ENCODE assay signal across 8 mouse cellular contexts in the genomic region with DNA sequence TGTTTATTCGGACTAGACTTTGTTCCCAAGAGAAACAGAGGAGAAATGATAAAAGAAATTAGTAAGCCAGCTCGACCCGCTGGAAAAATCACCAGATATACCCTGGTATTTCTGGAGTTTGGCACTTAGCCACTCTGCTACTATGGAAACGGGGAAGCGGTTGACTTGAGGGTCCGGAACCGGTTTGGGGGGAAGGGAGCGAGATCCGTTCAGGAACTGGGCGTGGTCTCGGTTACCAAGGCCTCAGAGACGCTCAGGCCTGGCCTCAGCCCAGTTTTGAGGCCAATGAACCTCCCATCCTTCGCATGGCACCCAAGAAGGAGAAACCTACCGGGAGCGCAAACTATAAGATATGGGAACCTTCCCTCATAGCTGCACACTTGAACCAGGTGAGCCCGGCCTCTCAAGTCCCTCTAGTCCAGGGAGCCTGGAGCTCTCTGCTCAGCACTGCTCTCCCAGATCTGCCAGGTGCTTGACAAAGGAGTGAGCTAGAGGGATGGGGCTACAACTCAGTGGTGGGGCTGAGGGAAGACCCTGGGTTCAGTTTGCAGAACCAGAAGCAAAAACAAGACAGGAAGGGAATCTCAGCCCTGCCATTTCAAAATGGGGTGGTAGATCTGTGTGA. TPM values are rescaled to one million over a fixed set of nuclear protein-coding genes. Genes with fewer than 3 reads are reported as not detected.
A peak's percentile ranks its signal among the peaks of the same experiment; 100 is the strongest.
DNase-seq lines count a peak whose midpoint lies in the region; ATAC-seq lines count a peak whose summit lies in the region.

TSS of gene Spag17 (plus strand) at position 220 of the 625 bp plus-strand sequence.

- no peaks in the 10 kb centered on the region for H3K9me3 ChIP-seq in limb, embryonic 11.5 days (ENCODE audit: control insufficient read depth, low read length)

- no peak within 1 kb of the TSS for H3K9ac ChIP-seq in limb, embryonic 11.5 days (ENCODE audit: low read length)

- H3K4me1 ChIP-seq in limb, embryonic 11.5 days (ENCODE audit: control insufficient read depth, insufficient read depth, low read length), result 0 out of 2 replicates have a peak, but pooled peaks cover 2% of the 10 kb centered on the region

- H3K27ac ChIP-seq in limb, embryonic 11.5 days (replicated peaks; ENCODE audit: low read depth, low read length), result no peak within 1 kb of the TSS

- no peak for ATAC-seq in limb, embryonic 11.5 days (ENCODE audit: insufficient number of reproducible peaks, low FRiP score, low TSS enrichment, low read depth)
- ATAC-seq in frontal cortex, adult (ENCODE audit: low TSS enrichment), result no peak

- WGBS in limb, embryonic 11.5 days, result 39% methylated on average over 16 of the region's 16 CpGs

- H3K4me3 ChIP-seq in limb, embryonic 11.5 days (ENCODE audit: low read depth, low read length), result no peak within 1 kb of the TSS

- no peaks in the 10 kb centered on the region for H3K36me3 ChIP-seq in limb, embryonic 11.5 days (ENCODE audit: control insufficient read depth, insufficient read depth, low read length)

- peak; percentile 5 for DNase-seq in gastrocnemius, postnatal 14 days
- no peak for DNase-seq in gastrocnemius, postnatal 25 days
- DNase-seq in embryo, embryonic 10 days (ENCODE audit: low spot score), result peak; percentile 32
- peak; percentile 15 to 47 for DNase-seq in heart, postnatal 14 days
- DNase-seq in limb, embryonic 11.5 days (ENCODE audit: low spot score), result peak; percentile 30
- DNase-seq in ovary, postnatal 36 days (ENCODE audit: low spot score), result peak; percentile 17
- no peak for DNase-seq in thymus, adult 18-20 months

- no peaks in the 10 kb centered on the region for H3K27me3 ChIP-seq in limb, embryonic 11.5 days (ENCODE audit: control insufficient read depth, insufficient read depth, low read length)

- intact Hi-C loops in gastrocnemius, postnatal 14 days (cut with DNase I; ENCODE audit: low total_unique reads), result no loop called here
- intact Hi-C loops in heart, postnatal 14 days (cut with DNase I), result no loop called here

- H3K4me2 ChIP-seq in limb, embryonic 11.5 days (ENCODE audit: low read depth, severe bottlenecking), result no peak within 1 kb of the TSS

RNA-seq across cellular contexts. Expression of gene Spag17, which starts in this region (rescaled TPM):
- not detected for total RNA-seq in gastrocnemius, postnatal 14 days (2021)
- total RNA-seq in gastrocnemius, postnatal 25 days (2021), result not detected
- total RNA-seq in heart, postnatal 14 days (2021), result under 1 TPM in 1 of 2 experiments, not detected in 1; 0.38 TPM
- polyA plus RNA-seq in limb, embryonic 11.5 days (2014; fragmentation: Nextera tagmentation; extraction: Ambion mirVana), result 1.2 and 2.0 TPM in 2 replicates

Comparison
In these comparisons a context has a peak if more than half of its experiments do, and no peak if none do; other contexts are left out.
1. Peak in DNase-seq in gastrocnemius, postnatal 14 days; RNA of the gene not detected or under 1 TPM.
2. Peak in DNase-seq in heart, postnatal 14 days; RNA of the gene not detected or under 1 TPM.
3. DNase-seq: peak in embryo, embryonic 10 days (single experiment), limb, embryonic 11.5 days (single experiment) and ovary, postnatal 36 days (single experiment); none in gastrocnemius, postnatal 25 days (single experiment) and thymus, adult 18-20 months (0 of 2).